Mouse (Mus musculus): ENCODE measurements around the gene Gm614. TPM values are rescaled to one million over a fixed set of nuclear protein-coding genes. Genes with fewer than 3 reads are reported as not detected.

Gm614 gene
- polyA plus RNA-seq (2014; fragmentation: Illumina TruSeq; extraction: RNeasy Lipid Tissue Mini Kit (QIAGEN cat#74804)): not detected

GRCm38 (mm10) chrX:101263892-101264291 lies at the start of gene Gm614:
Gene Gm614 (minus strand): TSS chrX:101263992.

GRCm38 (mm10) chrX:101299055-101299454 lies 35.3 kb upstream of the Gm614 start, which contains the start of gene Nlgn3:
Gene Nlgn3 (plus strand): TSS chrX:101299168.

GRCm38 (mm10) chrX:101273875-101274738 lies 10.3 kb upstream of the Gm614 start, which contains the start of gene Med12:
Gene Med12 (plus strand): TSS chrX:101274030.

GRCm38 (mm10) chrX:101268755-101269124 lies 4.9 kb upstream of the Gm614 start, which contains the start of gene Gm20489:
Gene Gm20489 (minus strand): TSS chrX:101269023.

GRCm38 (mm10) chrX:101268025-101268754 lies 4.4 kb upstream of the Gm614 start, which contains the start of gene Il2rg:
Gene Il2rg (minus strand): TSS chrX:101268255.

GRCm38 (mm10) chrX:101253952-101254729 lies 9.7 kb downstream of the Gm614 start, which contains the start of gene Foxo4:
Gene Foxo4 (plus strand): TSS chrX:101254528.

GRCm38 (mm10) chrX:101221834-101222795 lies 41.7 kb downstream of the Gm614 start, which contains the start of gene Snx12:
Gene Snx12 (minus strand): TSS chrX:101222563.

Other genes with a start within 250 kb of the Gm614 start
- 0.80 TPM for gene Tex11, start 204.3 kb downstream of the Gm614 start, polyA plus RNA-seq (2014; fragmentation: Illumina TruSeq; extraction: RNeasy Lipid Tissue Mini Kit (QIAGEN cat#74804))
- 0.20 TPM for gene Slc7a3, start 178.0 kb downstream of the Gm614 start, polyA plus RNA-seq (2014; fragmentation: Illumina TruSeq; extraction: RNeasy Lipid Tissue Mini Kit (QIAGEN cat#74804))
- 56.9 TPM for gene Snx12, start 41.4 kb downstream of the Gm614 start, polyA plus RNA-seq (2014; fragmentation: Illumina TruSeq; extraction: RNeasy Lipid Tissue Mini Kit (QIAGEN cat#74804))
- 16.8 TPM for gene Foxo4, start 9.5 kb downstream of the Gm614 start, polyA plus RNA-seq (2014; fragmentation: Illumina TruSeq; extraction: RNeasy Lipid Tissue Mini Kit (QIAGEN cat#74804))
- 15.9 TPM for gene Il2rg, start 4.3 kb upstream of the Gm614 start, polyA plus RNA-seq (2014; fragmentation: Illumina TruSeq; extraction: RNeasy Lipid Tissue Mini Kit (QIAGEN cat#74804))
- 0.51 TPM for gene Gm20489, start 5.0 kb upstream of the Gm614 start, polyA plus RNA-seq (2014; fragmentation: Illumina TruSeq; extraction: RNeasy Lipid Tissue Mini Kit (QIAGEN cat#74804))
- gene Med12, start 10.0 kb upstream of the Gm614 start, polyA plus RNA-seq (2014; fragmentation: Illumina TruSeq; extraction: RNeasy Lipid Tissue Mini Kit (QIAGEN cat#74804)): 4.3 TPM
- gene Nlgn3, start 35.2 kb upstream of the Gm614 start, polyA plus RNA-seq (2014; fragmentation: Illumina TruSeq; extraction: RNeasy Lipid Tissue Mini Kit (QIAGEN cat#74804)): 0.86 TPM
- not detected for gene Gjb1, start 112.4 kb upstream of the Gm614 start, polyA plus RNA-seq (2014; fragmentation: Illumina TruSeq; extraction: RNeasy Lipid Tissue Mini Kit (QIAGEN cat#74804))
- gene Zmym3, start 156.9 kb upstream of the Gm614 start, polyA plus RNA-seq (2014; fragmentation: Illumina TruSeq; extraction: RNeasy Lipid Tissue Mini Kit (QIAGEN cat#74804)): 90.9 TPM
- 637 TPM for gene Nono, start 165.3 kb upstream of the Gm614 start, polyA plus RNA-seq (2014; fragmentation: Illumina TruSeq; extraction: RNeasy Lipid Tissue Mini Kit (QIAGEN cat#74804))
- gene Itgb1bp2, start 185.1 kb upstream of the Gm614 start, polyA plus RNA-seq (2014; fragmentation: Illumina TruSeq; extraction: RNeasy Lipid Tissue Mini Kit (QIAGEN cat#74804)): not detected

Data from ovary, adult 10 weeks (tissue).